Mouse (Mus musculus): ENCODE measurements around the gene 1700013F07Rik. TPM values are rescaled to one million over a fixed set of nuclear protein-coding genes. Genes with fewer than 3 reads are reported as not detected.
"Not testable (repeated sequence)": the region's sequence is repeated elsewhere in the genome, so short reads cannot be mapped to it uniquely, and the experiment has no call there.

The 1700013F07Rik gene
- not detected for total RNA-seq (2021)

GRCm38 (mm10) chr3:108533951-108534350, at the start of gene 1700013F07Rik:
1700013F07Rik (plus strand) TSS chr3:108534150.
- DNase-seq: no peak

DNA sequence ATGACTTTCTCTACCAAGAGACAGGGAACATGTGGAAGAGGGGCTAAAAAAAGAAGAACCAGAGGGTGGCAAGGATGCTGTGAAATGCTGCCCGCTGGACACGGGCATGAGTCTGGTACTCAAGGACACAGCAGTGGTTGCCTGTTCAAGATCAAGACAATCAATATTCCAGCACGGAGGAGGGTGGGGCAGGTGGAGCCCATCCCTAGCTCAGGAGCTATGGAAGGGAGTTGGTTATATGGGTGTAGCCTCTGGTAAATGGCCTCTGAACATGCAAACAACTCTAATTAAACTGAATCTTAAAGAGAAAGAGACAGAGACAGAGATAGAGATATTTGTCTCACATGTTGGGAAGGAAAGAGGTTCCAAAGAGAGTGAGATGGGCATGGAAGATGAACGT, 49.2 kb upstream of the 1700013F07Rik start:
- no peak for DNase-seq

- no peak for DNase-seq
These were observed 44.0 kb upstream of the 1700013F07Rik start for GRCm38 (mm10) chr3:108489968-108490367.

DNA sequence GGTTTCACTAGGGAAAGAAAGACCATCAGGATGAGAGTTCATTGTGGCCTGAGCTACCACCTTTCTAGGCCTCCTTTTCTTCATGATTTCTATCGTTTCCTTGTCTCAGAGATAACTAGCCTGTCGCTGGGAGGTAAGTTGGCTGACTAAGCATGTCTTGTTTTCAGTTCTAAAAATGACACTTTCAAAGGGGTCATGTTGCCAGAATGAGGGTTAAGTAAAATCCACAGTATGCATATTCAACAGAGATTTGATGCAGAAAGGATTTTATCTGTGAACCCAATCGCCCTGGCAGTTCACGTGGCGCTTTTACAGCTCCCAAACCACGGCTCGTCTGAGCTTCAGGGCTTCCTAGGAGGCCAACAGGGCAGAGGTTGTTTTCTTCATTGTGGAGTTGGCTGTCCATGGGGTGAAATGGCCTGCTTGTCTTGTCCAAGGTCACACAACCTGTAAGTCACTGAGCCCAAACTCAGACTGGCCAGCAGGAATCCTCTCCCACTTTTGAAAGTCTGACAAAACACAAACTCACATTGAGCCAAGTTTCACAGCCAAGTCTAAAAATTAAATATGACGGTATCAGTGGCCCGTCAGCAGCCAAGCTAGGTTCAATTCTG, 39.0 kb upstream of the 1700013F07Rik start:
- no peak for DNase-seq

DNA sequence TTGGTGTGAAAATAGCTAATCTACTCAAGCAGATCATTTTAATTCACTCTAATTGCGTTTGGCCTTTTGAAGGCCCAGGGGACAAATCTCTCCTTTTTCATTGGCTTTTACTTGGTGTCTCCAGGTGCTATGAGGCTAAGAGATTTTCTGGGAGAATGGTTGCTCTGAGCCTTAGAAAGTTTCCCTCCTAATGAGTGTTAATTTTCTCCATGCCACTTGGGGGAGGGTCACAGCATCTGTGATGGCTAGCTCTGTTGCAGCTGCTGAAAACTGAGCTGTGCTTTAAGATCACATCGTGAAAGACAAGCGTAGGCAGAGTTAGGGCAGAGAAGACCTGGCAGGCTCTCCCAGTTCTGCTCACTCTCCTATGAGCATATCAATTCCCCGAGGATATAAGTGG, 38.5 kb upstream of the 1700013F07Rik start:
- DNase-seq: no peak

DNA sequence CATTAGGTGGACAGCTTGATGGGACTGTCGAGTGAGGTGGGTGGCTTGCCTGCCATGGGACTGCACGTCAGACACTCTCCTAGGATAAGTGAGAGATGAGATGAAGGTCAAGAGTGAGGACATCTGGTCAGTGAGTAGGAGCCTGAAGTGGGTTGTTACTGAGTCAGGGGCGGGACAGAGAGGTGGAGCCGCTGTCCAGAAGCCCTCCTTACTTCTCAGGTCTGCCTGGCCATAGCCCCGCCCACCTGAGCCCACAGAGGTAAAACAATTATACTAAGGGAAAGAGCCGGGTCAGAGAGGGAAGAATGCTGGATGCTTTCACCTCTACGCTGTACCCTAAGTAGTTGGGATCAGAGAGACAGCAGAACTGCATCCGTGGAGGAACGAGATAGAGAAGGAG, 36.3 kb upstream of the 1700013F07Rik start:
- no peak for DNase-seq

DNA sequence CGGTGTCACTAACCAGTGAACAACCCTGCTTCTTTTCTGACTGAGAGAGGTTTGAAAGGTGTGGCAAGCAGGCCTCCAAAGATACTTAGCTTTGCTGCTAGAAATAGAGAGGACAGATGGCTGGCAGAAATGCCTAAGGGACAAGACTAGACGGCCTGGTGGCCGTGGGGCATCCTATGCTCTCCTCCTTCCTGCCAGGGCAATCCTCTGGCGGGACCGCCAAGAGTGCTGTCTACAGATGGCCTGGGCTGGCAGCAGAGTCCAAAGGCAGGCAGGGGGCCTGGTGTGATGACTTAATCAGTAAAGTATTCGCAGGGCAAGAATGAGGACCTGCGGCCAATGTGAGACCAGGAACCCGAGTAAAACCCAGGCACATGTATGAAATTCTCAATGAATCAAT, 34.1 kb upstream of the 1700013F07Rik start:
- no peak for DNase-seq

DNA sequence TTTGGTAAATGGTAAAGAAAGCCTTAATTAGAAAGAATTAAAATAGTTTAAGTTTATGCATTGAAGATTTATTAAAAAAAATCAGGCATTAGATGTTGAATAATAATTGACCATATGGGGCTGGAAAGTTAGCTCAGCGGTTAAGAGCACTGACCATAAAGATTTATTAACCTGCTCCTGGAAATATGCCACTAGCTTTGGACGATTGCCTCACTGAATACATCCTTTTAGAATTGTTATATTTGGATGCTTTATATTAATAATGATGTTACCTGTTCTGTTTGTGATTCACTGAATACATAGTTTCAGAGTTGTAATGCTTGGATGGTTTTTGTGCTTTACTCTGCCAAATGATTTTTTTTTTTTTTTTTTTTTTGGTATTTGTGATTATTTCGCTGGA, 32.5 kb upstream of the 1700013F07Rik start:
- not testable (repeated sequence) for DNase-seq

- no peak for DNase-seq
These were observed 30.0 kb upstream of the 1700013F07Rik start for GRCm38 (mm10) chr3:108503908-108504307.

DNA sequence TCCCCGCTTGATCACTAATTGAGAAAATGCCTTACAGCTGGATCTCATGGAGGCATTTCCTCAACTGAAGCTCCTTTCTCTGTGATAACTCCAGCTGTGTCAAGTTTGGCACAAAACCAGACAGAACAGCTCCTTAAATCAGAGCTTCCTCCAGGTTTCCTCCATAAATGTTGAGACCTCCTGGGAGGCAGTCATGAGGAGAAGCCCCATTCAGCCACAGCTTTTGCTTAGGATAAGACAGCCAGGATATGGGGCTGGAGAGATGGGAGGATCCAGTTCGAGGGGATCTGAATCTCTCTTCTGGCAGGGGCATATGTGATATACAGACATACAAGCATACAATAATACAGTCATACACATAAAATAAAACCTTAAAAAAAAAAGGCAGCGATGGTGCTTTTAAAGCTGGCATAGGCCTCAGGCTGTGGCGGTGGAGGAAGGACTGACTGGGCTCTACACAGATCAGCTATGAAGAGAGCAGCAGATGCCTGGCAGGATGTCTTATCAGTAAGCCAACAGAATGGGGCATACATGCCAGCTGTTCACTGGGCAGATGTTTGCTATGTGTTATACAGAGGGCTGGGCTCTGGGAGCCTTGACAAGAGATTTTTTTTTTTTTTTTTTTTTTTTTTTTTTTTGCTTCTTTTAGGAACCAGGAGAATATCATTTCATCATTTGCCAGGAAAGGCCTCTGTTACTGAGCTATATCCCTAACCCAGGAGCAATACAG, 25.0 kb upstream of the 1700013F07Rik start:
- no peak for DNase-seq

GRCm38 (mm10) chr3:108510156-108510555, 23.8 kb upstream of the 1700013F07Rik start:
- DNase-seq: no peak

- DNase-seq: no peak
These were observed 23.1 kb upstream of the 1700013F07Rik start for GRCm38 (mm10) chr3:108510716-108511483.

DNA sequence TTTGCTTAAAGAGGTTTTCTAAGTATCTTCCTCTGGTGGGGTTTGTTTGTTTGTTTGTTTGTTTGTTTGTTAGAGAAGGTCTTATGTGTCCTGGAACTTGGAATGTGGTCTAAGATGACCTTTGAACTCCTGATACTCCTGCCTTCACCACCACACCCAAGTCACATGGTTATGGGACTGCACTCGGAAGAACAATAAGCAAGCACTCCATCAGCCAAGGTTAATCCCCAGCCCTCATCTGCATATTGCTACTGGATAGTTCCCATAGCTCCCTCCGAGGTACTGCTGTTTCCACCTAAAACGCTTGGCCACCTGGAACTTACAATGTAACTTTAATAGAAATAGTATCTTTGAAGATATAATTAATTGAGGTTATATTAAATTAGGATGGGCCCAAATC, 20.5 kb upstream of the 1700013F07Rik start:
- no peak for DNase-seq

DNA sequence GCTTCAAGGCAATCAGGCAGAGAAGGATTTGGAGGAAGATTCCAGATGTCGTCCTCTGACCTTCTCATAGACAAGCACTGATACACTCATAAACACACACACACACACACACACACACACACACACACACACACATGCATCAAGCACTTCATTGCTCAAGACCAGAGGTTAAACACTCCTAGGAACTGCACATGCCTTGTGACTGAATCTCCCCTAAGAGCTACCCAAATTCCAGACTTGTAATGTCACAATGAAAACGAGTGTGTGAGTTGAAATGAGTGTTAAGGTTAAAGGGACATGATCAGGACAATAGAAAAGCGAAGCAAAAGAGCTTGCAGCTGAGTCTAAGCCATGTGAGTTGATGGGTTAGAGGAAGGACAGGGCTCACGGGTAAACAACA, 15.7 kb upstream of the 1700013F07Rik start:
- no peak for DNase-seq

GRCm38 (mm10) chr3:108523415-108523814, 10.5 kb upstream of the 1700013F07Rik start:
- no peak for DNase-seq

- no peak for DNase-seq
These were observed 5.5 kb upstream of the 1700013F07Rik start for GRCm38 (mm10) chr3:108528489-108528888.

DNA sequence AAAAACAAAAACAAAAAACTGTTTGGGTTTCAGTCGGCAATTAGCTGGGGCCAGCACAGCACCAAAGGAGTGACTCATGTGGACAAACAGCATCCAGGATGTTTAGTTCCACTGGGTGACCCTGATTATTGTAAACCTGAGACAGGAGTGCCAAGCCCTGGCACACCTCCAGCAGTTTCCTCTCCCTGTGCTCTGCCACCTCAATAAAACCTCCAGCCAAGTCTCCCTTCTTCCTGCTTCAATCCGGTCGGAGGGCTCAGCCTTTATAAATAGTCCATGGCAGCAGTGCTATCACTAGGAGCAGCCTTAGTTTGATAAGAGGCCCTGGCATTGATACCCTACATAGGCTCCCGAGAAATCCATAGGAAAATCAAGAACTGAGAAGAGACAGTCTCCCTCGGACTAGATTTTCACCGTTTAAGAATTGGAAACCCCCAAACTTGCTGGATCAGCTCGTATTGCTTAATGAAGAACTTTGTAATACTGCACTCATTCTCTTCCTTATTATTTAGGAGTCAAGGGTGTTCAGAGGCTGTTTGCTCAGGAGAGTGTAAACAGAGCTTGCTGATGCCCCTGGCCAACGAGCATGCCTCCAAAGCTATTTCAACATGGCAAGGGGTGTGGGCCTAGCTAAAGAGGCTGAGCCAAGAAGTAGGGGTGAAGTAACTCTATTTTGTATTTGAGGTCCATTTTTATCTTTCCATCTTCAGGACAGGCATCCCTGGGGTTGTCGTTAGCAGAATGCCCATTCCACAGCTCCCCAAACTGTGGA, 650 bp upstream of the 1700013F07Rik start:
- peak; percentile 63 for DNase-seq

GRCm38 (mm10) chr3:108535896-108536516, 2.1 kb downstream of the 1700013F07Rik start:
- DNase-seq: no peak

- peak; percentile 22 for DNase-seq
These were observed 2.7 kb downstream of the 1700013F07Rik start, which contains the start of gene 5330417C22Rik for GRCm38 (mm10) chr3:108536517-108537260. 5330417C22Rik (minus strand) TSS chr3:108536536.

- DNase-seq: peak; percentile 90
These were observed 3.4 kb downstream of the 1700013F07Rik start for GRCm38 (mm10) chr3:108537303-108537702.

DNA sequence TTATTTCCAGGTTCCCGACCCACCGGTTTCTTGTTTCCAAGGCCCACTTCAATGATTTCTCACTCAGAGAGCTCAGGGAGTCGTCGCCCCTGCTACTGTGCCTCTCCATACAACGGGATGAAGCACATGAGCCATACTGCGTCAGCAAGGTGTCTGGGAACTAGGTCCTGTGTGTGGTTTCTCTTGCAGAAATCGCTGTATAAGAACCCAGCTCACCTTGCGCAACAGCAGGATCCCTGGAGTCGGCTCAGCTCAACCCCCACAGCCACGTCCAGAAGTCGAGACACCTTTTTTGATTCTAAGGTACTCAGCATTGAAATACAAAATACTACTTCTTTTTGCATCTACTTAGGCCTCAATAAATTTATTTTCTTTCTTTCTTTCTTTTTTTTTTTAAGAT, 8.3 kb downstream of the 1700013F07Rik start:
- no peak for DNase-seq

Measured in heart, postnatal 4 days (tissue).